Mouse (Mus musculus) c-Kit-positive CD71-negative TER-119-negative erythroid progenitor cells, embryonic 14.5 days (primary cell): ENCODE measurements at regions not wholly inside any gene's neighbourhood (a gene's known extent, or its start where the extent isn't known, plus 50 kb on each side); places are given as distances from the start of the nearest gene placed in this dataset.

Experiments used
- DNase-seq: peaks from one replicate; pipeline ENCODE4 v3.0.0-alpha.2; 2013; ENCODE audit warnings: low read depth

DNA sequence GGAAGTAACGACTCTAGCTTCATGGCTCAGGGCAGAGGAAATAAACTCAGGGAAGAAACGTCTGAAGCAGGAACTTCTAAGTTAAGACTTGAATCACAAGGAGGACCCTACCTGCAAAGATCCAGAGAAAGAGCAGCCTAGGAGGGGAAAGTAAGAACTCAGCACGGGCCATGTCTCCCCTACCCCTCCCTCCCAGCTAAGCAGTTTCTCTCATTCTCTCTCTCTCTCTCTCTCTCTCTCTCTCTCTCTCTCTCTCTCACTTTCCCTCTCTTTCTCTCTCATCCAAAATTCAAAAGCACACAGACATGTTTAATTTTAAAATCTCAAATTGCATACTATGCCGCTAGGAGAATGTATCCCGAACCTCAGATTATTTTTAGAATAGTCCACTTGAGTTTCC lies 267.3 kb downstream of the Dhx15 start:
- no peak for DNase-seq

DNA sequence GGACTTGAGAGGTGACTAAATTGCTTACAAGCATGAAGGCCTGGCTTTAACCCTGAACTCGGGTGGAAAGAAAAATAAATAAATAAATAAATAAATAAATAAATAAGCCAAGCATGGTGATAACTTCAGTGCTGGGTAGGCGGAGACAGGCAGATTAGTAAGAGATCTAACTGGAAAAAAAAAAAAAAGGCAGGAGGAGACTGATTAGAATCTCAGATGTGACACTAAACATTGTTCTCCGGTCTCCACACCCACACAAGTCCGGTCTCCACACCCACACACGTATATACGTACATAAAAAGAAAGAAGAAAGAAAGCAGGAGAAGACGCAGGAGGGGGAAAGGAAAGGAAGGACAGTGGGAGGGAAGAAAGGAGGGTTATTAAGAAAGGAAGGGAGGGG lies 267.8 kb downstream of the Dhx15 start:
- DNase-seq = no peak

DNA sequence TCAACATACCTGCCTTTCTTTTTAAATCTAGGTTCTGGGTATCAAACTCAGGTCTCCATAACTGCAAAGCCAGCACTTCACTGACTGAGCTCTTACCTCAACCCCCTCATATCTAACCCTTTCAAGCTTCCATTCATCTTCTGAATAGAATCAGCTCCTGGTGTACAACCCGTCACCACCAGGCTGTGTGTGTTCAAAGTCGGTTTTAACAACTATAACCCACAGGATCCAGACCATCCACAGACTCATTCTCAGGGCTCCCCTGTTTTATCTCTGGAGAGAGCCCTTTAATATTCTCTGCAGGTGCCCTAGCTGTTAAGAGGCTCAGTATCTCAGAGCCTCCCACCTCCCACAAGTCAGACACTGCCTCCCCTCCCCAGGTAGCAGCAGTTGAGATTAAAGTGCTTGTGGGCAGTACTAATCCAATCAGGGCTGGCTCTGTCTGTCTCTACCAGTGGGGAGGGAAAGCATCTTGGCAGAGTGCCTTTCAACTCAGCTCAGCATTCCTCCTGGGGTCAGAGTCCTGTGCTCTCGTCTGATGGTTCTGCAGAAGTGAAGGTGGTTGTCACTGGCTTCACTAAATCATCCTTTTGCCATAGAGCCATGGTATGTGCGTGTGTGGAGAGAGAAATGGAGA lies 272.4 kb downstream of the Dhx15 start:
- DNase-seq = no peak

DNA sequence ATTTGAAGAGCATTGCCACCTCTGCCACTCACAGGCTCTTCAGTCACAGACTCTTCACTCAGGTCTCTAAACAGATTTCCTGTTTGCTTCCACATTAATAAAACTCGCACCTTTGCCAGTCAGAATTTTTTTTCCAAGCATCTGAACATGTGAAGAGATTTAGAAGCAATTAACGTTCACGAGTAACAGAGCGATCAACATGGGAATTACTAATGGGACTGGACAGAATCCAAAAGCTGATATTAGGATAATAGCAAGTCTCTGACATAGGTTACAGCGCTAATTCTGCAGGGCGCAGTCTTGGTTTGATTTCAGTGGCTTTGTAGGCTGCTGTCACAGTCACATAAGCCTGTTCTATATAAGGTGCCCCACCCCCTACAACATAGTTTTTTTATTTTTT lies 275.6 kb downstream of the Dhx15 start:
- no peak for DNase-seq

- peak; percentile 20 for DNase-seq
These were observed 281.5 kb downstream of the Dhx15 start for GRCm38 (mm10) chr5:51908861-51909260.

GRCm38 (mm10) chr5:51906315-51907109 lies 283.8 kb downstream of the Dhx15 start:
- no peak for DNase-seq

GRCm38 (mm10) chr5:51894159-51894558 lies 296.2 kb downstream of the Dhx15 start:
- no peak for DNase-seq

GRCm38 (mm10) chr5:51891341-51891740 lies 299.0 kb downstream of the Dhx15 start:
- no peak for DNase-seq

DNA sequence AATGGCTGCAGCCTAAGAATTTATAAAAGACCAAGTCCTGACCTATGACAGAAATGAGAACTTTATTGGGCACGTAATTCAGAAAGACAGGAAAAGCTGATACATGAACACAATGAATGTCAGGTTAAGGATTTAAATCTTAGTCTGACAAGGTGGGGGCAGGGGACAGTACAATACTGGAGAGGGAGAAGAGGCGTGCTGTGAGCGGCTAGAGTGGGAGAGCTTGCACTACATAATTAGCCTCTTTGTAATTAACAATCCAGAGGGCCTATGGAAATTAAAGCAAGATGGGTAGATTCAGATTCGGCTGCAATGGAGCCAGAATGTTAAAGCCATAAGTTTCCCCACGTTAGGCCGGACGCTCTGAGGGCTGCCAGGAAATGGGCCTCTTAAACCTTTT lies 301.9 kb downstream of the Dhx15 start:
- no peak for DNase-seq

DNA sequence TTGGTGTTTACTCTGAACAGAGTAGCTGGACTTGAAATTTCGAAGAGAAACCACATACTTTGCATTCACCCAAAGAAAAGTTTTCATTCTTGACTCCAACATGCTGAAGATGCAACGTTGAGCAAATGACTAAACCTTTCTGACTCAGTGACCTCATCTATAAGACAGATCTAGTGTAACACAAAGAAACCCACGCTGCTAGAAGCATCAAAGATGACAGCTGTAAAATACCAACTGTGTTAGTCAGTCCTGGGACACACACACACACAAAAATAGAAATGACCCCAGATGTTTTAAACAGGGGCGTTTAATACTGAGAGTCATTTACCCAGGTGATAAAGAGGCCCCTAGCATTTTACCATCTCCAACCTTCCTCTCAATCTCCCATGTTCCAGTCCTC lies 307.7 kb downstream of the Dhx15 start:
- DNase-seq = no peak

- no peak for DNase-seq
These were observed 308.1 kb downstream of the Dhx15 start for GRCm38 (mm10) chr5:51882173-51882572.

DNA sequence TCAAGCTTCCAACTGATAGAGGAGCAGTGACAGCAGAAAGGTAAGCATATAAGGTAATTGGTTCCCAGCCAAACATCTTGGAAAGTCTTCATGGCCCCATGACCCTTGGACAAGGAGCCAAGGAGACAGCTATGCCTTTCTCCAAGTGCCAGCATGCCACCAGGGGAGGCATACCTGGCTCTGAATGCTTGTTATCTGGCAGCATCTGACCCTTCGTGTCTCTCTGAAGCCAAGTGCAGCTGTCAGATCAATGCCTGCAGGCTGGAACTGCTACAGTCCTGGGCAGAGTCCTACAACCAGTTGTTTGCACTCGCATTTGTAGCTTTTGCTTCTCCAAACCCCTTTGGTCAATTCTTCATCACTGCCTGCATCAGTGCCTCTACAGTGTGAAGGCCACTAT lies 309.3 kb upstream of the Ppargc1a start:
- no peak for DNase-seq

GRCm38 (mm10) chr5:51873571-51873970 lies 306.0 kb upstream of the Ppargc1a start:
- DNase-seq = no peak

- no peak for DNase-seq
These were observed 304.2 kb upstream of the Ppargc1a start for GRCm38 (mm10) chr5:51871735-51872134.

DNA sequence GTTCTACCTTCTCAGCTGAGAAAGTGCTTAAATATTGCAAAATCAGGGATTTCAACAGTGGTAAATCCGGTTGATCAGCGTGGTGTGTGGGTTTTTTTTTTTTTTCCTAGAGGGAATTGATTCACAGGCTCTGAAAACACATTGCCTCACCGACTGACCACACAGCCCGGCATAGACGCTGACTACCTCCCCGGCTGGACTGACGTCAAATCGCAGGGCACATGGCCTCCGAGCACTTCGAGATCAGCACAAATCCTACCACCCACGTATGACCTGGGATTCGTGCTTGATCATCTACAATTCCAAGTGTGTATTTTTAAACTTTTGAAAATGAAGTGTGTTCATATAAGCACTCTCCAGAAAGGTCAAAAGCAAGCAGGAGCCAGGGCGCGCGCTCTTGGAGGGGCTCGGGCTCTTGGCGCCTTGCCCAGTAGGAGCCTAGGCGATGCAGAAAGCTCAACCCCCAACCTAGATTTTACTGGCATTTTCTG lies 300.7 kb upstream of the Ppargc1a start:
- no peak for DNase-seq

- DNase-seq = no peak
These were observed 298.5 kb upstream of the Ppargc1a start for GRCm38 (mm10) chr5:51866002-51866401.

GRCm38 (mm10) chr5:51860496-51860895 lies 293.0 kb upstream of the Ppargc1a start:
- DNase-seq = no peak

DNA sequence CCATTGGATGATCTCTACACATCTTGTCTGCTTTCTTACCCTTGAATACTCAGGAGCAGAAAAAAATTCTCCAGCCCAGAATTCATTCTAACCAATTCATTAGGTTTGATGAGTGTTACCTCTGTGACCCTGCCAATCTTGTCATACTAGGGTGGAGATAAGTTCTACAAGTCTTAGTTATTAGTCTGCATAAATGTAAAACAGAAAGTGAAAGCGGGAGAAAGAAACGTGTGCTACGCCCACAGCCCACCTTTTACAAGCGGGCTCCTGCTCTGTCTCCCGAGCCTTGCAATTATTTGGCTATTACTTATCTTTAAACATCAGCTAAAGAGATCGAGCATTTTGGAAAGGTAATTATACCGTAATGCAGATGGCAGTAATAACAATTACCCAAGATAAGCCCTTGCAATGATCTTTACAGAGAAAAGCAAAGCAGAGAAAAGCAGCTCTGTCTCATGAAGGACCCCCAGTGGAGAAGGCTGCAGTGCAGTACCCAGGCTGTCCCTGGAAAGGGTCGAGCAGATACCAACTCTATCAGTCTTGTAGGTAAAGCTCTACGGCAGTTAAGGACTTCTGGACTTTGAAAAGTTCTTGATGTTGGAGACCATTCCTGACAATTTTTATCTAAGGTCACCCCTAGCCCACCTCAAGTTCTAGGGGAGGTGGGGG lies 286.1 kb upstream of the Ppargc1a start:
- no peak for DNase-seq

DNA sequence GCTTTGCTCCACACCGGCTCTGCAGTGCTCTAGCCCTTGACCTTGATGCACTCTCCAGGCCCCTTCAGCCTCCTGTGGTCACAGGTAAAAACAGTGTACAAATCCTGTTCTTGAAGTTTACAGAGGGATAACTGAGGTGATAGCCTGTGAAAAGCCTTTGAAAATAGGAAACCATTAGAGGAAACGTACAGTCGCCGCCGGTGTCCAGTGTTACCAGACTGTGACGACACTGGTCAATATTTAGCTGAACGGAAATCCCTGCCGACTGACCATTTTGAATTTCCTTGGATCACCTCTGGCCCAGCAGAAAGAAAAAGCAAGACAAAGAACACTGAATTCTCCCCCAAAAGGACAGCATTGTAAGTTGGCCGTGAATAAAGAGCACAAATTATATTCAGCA lies 282.6 kb upstream of the Ppargc1a start:
- no peak for DNase-seq

GRCm38 (mm10) chr5:51849236-51849635 lies 281.7 kb upstream of the Ppargc1a start:
- no peak for DNase-seq

- no peak for DNase-seq
These were observed 274.7 kb upstream of the Ppargc1a start for GRCm38 (mm10) chr5:51842189-51842588.

DNA sequence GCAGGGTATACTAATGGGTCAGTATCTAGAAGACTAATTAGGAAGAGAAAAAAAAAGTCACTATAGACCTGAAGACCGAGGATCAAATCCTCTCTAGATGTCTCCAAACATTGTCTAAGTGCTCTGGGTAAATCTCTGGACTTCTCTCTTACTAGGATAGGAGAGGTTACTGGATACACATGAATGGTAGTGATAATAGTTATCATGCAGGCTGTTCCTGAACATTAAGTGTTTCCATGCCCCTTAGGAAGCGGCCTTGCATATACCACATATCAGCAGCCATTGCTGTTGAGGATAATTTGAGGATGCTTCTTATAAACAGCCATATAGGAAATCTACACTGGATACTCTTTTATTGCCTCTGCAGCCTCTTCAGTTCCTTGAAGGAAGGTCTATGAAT lies 274.2 kb upstream of the Ppargc1a start:
- DNase-seq = no peak
